Mouse (Mus musculus): ENCODE results near the gene H2-Q10.
A peak's percentile ranks its signal among the peaks of the same experiment; 100 is the strongest.

Gene H2-Q10

GRCm38 (mm10) chr17:35516652-35517500 is 47.0 kb downstream of the H2-Q10 start, which contains the start of the genes Tcf19 and Cchcr1:
Gene Tcf19 (minus strand): TSS chr17:35516824.
Gene Cchcr1 (plus strand): TSS chr17:35517100.
- peak; percentile 91 to 92 for DNase-seq

DNA sequence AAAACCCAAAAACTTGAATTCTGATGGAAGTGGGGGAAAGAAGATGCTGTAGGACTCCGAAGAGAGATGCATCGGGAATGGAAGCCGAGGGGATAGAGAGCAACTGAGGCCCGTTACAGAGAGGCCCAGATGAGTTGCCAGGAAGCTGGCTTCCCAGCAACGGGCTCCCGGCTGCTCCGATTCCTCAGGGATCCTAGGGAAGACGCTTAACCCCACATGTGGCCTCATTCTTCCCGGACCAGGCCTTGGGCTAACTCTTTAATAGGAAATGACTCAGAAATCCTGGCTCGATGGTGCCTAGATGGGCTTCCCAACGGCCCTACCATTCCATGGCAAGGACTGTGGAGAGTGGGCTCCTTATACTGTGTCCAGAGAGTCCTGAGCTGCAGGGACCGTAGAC is 47.6 kb downstream of the H2-Q10 start:
- DNase-seq = no peak

Data from spleen, adult 18-20 months (tissue).